Mouse (Mus musculus) lung, postnatal 0 days (tissue): ENCODE results near the gene Muc3. TPM values are rescaled to one million over a fixed set of nuclear protein-coding genes. Genes with fewer than 3 reads are reported as not detected.
"Not testable (repeated sequence)": the region's sequence is repeated elsewhere in the genome, so short reads cannot be mapped to it uniquely, and the experiment has no call there.

Experiments used
- ATAC-seq: fragments of 200-750 bp; cut with Nextera tagmentation; 2 replicates; pipeline ENCODE4 v1.8.0; 2017; ENCODE audit warnings: moderate library complexity
- DNase-seq: peaks from one replicate; pipeline ENCODE4 v3.0.0-alpha.2; 2016; ENCODE audit warnings: low spot score
- H3K27ac ChIP-seq: fragments of 300-500 bp; sonication (generic); 2 replicates; pipeline ENCODE4 v1.5.1; 2014; ENCODE audit warnings: antibody characterized with exemption, mild to moderate bottlenecking, low read length, mixed read lengths
- H3K27me3 ChIP-seq: fragments of 300-500 bp; sonication (generic); replicated peaks from 2 replicates; pipeline ENCODE4 v1.6.1; 2014; ENCODE audit warnings: low read length, mixed read lengths; ENCODE audit not compliant: insufficient read depth
- H3K36me3 ChIP-seq: fragments of 300-500 bp; sonication (generic); 2 replicates; pipeline ENCODE4 v1.6.1; 2014; ENCODE audit warnings: low read length, mixed read lengths; ENCODE audit not compliant: insufficient read depth
- H3K4me1 ChIP-seq: fragments of 300-500 bp; sonication (generic); 2 replicates; pipeline ENCODE4 v1.6.1; 2014; ENCODE audit warnings: antibody characterized with exemption, low read depth, low read length, mixed read lengths; ENCODE audit not compliant: insufficient read depth
- H3K4me2 ChIP-seq: fragments of 300-500 bp; sonication (generic); replicated peaks from 2 replicates; pipeline ENCODE4 v1.6.1; 2014; ENCODE audit warnings: low read depth, mild to moderate bottlenecking, low read length, moderate library complexity, mixed read lengths
- H3K4me3 ChIP-seq: fragments of 300-500 bp; sonication (generic); 2 replicates; pipeline ENCODE4 v1.5.1; 2014; ENCODE audit warnings: low read depth, low read length
- H3K9ac ChIP-seq: fragments of 300-500 bp; sonication (generic); replicated peaks from 2 replicates; pipeline ENCODE4 v1.6.1; 2014; ENCODE audit warnings: low read depth, mild to moderate bottlenecking
- H3K9me3 ChIP-seq: fragments of 300-500 bp; sonication (generic); 2 replicates; pipeline ENCODE4 v1.6.1; 2016; ENCODE audit warnings: low read length, mixed read lengths
- CTCF ChIP-seq: IDR thresholded peaks from 2 replicates; pipeline ENCODE4 v1.5.1; 2016; ENCODE audit warnings: antibody characterized with exemption, mild to moderate bottlenecking
- EP300 ChIP-seq: IDR thresholded peaks from 2 replicates; pipeline ENCODE4 v1.6.1; 2016; ENCODE audit warnings: antibody characterized with exemption, mild to moderate bottlenecking, control low read depth
- WGBS: fragments of 180-500 bp; shearing (Covaris S2); extraction: QIAGEN DNeasy Blood & Tissue Kit; methylation state at CpG from one replicate; pipeline ENCODE4 v1.1.7; 2014; 5-methylcytosine and 5-hydroxymethylcytosine counted together
- polyA plus RNA-seq: library from polyadenylated mRNA; unstranded; fragments of >200 nt; fragmentation: Nextera tagmentation; extraction: Ambion mirVana; gene quantifications from 2 replicates; pipeline ENCODE4 v1.2.1, GENCODE M21; 2015

Gene Muc3
- polyA plus RNA-seq, 1 experiment from 2014 or later, result not detected

DNA sequence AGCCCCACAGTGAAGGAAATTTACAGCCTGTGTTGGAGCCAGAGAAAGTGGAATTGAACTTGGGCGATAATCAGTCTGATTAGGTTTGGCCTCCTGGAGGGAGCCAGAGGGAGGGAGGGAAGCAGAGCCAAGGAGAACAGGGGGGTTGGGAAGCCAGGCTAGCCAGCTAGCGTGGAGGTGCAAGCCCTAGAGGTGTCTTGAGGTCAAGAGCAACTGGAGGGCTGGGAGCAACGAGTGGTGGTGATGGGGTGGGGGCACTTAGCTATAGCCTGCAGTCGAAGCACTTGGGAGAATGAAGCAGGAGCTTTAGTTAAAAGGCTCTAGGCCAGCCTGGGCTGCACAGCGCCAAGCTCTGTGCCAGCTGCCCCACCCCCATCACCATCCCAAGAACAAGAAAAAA lies 19.8 kb downstream of the Muc3 start:
- H3K36me3 ChIP-seq, result no peaks in the 10 kb centered on the region
- H3K4me1 ChIP-seq, result no peaks in the 10 kb centered on the region
- no peak for ATAC-seq
- no peak overlapping the region for H3K9ac ChIP-seq
- no peaks in the 10 kb centered on the region for H3K9me3 ChIP-seq
- TF ChIP-seq CTCF (no peak), EP300 (no peak)
- WGBS, result 17% methylated on average over 5 of the region's 5 CpGs
- H3K27me3 ChIP-seq, result no peaks in the 10 kb centered on the region
- no peak overlapping the region for H3K4me2 ChIP-seq
- no peak overlapping the region for H3K27ac ChIP-seq
- no peak for DNase-seq
- no peak overlapping the region for H3K4me3 ChIP-seq

DNA sequence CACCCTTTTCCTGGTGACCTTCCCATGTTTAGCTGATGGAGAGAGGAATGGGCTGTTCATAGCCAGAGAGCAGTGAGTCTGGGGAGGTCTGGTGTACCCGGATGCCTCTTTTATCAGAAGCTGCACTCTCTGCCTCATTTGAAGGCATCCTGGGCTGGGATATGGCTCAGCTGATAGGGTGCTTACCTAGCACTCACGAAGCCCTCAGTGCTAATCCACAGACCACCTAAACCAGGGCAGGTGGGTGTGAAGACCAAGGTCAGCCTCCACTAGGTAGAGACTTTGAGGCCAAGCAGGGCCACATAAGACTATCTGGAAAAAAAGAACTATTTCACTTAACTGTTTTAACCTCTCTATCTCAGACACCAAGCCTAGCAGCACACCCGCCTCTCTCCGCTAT lies 25.6 kb downstream of the Muc3 start:
- H3K9me3 ChIP-seq, result no peaks in the 10 kb centered on the region
- no peak for ATAC-seq
- no peaks in the 10 kb centered on the region for H3K27me3 ChIP-seq
- no peak overlapping the region for H3K4me2 ChIP-seq
- TF ChIP-seq CTCF (no peak), EP300 (no peak)
- H3K4me3 ChIP-seq, result no peak overlapping the region
- no peak overlapping the region for H3K9ac ChIP-seq
- no peak overlapping the region for H3K27ac ChIP-seq
- DNase-seq, result no peak
- 0 out of 2 replicates have a peak, but pooled peaks cover 4% of the 10 kb centered on the region for H3K4me1 ChIP-seq
- no peaks in the 10 kb centered on the region for H3K36me3 ChIP-seq
- 68% methylated on average over 4 of the region's 4 CpGs for WGBS

DNA sequence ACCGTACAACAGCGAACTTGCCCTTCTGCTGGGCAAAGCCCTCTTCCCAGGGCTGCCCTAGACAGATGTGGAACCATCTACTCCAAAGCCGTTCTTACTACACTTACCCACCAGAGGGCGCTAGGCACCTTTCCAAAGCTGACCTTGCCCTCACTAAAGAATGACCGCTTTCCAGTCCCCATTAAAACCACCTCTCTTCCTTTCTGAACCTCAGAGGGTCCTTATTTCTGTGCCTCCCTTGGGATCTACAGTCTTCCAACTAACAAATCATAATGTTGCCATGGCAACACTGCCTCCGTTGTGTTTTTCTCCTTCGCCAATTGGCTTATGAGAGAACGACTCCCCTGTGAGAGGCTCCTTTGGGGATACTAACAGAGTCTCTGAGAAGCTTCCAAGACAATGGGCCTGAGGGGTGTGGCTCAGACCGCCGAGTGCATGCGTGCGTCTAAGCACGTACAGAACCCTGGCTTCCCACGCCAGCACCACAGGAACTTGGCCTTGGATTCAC lies 26.4 kb downstream of the Muc3 start:
- H3K36me3 ChIP-seq, result no peaks in the 10 kb centered on the region
- 9% methylated on average over 14 of the region's 14 CpGs for WGBS
- H3K27me3 ChIP-seq, result no peaks in the 10 kb centered on the region
- H3K4me3 ChIP-seq, result no peak overlapping the region
- H3K4me2 ChIP-seq, result no peak overlapping the region
- ATAC-seq (peak; percentile 83), DNase-seq (peak; percentile 81)
- H3K9ac ChIP-seq, result no peak overlapping the region
- no peaks in the 10 kb centered on the region for H3K9me3 ChIP-seq
- H3K4me1 ChIP-seq, result 0 out of 2 replicates have a peak, but pooled peaks cover 4% of the 10 kb centered on the region
- H3K27ac ChIP-seq, result no peak overlapping the region
- TF ChIP-seq CTCF, result peak; percentile 93
- no peak for TF ChIP-seq EP300

GRCm38 (mm10) chr5:137121280-137121679 lies 27.8 kb downstream of the Muc3 start:
- H3K4me3 ChIP-seq, result no peak overlapping the region
- WGBS, result 69% methylated on average over 4 of the region's 4 CpGs
- H3K27me3 ChIP-seq, result no peaks in the 10 kb centered on the region
- DNase-seq (no peak), ATAC-seq (no peak)
- H3K4me2 ChIP-seq, result no peak overlapping the region
- H3K4me1 ChIP-seq, result 0 out of 2 replicates have a peak, but pooled peaks cover 4% of the 10 kb centered on the region
- H3K9ac ChIP-seq, result no peak overlapping the region
- no peaks in the 10 kb centered on the region for H3K9me3 ChIP-seq
- no peak overlapping the region for H3K27ac ChIP-seq
- no peaks in the 10 kb centered on the region for H3K36me3 ChIP-seq
- TF ChIP-seq EP300 (no peak), CTCF (no peak)

GRCm38 (mm10) chr5:137118878-137119277 lies 30.2 kb downstream of the Muc3 start:
- Histone ChIP-seq H3K4me2 (no peak overlapping the region), H3K9me3 (no peaks in the 10 kb centered on the region), H3K4me1 (peaks cover 12% of the 10 kb centered on the region), H3K27me3 (no peaks in the 10 kb centered on the region), H3K36me3 (no peaks in the 10 kb centered on the region; the same call in none of the 2 replicates), H3K27ac (no peak overlapping the region), H3K9ac (no peak overlapping the region), H3K4me3 (no peak overlapping the region)
- WGBS, result 85% methylated on average over 4 of the region's 4 CpGs
- TF ChIP-seq EP300 (no peak), CTCF (no peak)
- no peak for ATAC-seq
- no peak for DNase-seq

DNA sequence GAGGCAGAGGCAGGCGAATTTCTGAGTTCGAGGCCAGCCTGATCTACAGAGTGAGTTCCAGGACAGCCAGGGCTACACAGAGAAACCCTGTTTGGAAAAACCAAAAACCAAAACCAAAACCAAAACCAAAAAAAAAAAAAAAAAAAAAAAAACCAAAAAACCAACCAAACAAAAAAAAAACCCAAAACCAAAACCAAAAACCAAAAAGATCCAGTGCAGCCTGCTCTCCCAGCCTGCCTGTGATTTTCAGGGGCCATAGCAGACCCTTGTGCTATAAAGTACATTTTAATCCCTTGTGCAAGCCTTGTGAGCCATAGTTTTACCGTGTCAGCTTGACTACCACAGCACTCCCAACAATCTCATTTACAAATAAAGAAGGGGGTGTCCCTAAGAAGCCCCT lies 31.1 kb downstream of the Muc3 start:
- not testable (repeated sequence) for H3K9ac ChIP-seq, H3K36me3 ChIP-seq, ATAC-seq, DNase-seq, H3K9me3 ChIP-seq, H3K27me3 ChIP-seq, H3K4me2 ChIP-seq, H3K4me3 ChIP-seq, H3K27ac ChIP-seq
- H3K4me1 ChIP-seq, result peaks cover 12% of the 10 kb centered on the region
- 94% methylated on average over 3 of the region's 3 CpGs for WGBS

GRCm38 (mm10) chr5:137116987-137117386 lies 32.1 kb downstream of the Muc3 start:
- Histone ChIP-seq H3K36me3 (peaks cover 9% of the 10 kb centered on the region), H3K4me2 (no peak overlapping the region), H3K4me3 (no peak overlapping the region), H3K27me3 (no peaks in the 10 kb centered on the region), H3K9ac (no peak overlapping the region), H3K27ac (no peak overlapping the region), H3K9me3 (no peaks in the 10 kb centered on the region), H3K4me1 (peaks cover 8% of the 10 kb centered on the region)
- TF ChIP-seq EP300 (no peak), CTCF (no peak)
- WGBS, result 64% methylated on average over 2 of the region's 2 CpGs
- no peak for ATAC-seq
- no peak for DNase-seq
